ENCODE assay signal across 26 mouse cellular contexts in genomic region chr15:87290987-87291529, GRCm38 (mm10).
"Had no signal": no experiment of that assay in that cellular context is flagged by ENCODE, and none has a peak within 500 bp of the region (broad histone marks: within the 10 kb centered on the region; RNA-seq: fewer than 3 reads in every experiment).

No protein-coding gene starts in this region.

- H3K4me3 ChIP-seq: gastrocnemius, adult 2 months; heart, embryonic 10.5 days; heart, embryonic 12.5 days; hindbrain, embryonic 10.5 days; hindbrain, embryonic 12.5 days; intestine, embryonic 15.5 days; layer of hippocampus, adult 2 months; left cerebral cortex, adult 2 months; limb, embryonic 10.5 days; limb, embryonic 12.5 days; liver, embryonic 13.5 days; liver, embryonic 15.5 days had no signal

- H3K9ac ChIP-seq: heart, embryonic 12.5 days; hindbrain, embryonic 12.5 days; hindbrain, embryonic 14.5 days; intestine, embryonic 15.5 days; limb, embryonic 12.5 days; liver, embryonic 13.5 days; liver, embryonic 15.5 days; liver, postnatal 0 days had no signal

- H3K27me3 ChIP-seq: heart, embryonic 12.5 days; hindbrain, embryonic 12.5 days; intestine, embryonic 15.5 days; limb, embryonic 12.5 days; liver, embryonic 13.5 days; liver, embryonic 15.5 days had no signal

- H3K36me3 ChIP-seq: heart, embryonic 10.5 days; heart, embryonic 12.5 days; hindbrain, embryonic 10.5 days; hindbrain, embryonic 12.5 days; intestine, embryonic 15.5 days; limb, embryonic 10.5 days; limb, embryonic 12.5 days; liver, embryonic 13.5 days; liver, embryonic 15.5 days had no signal

- H3K4me2 ChIP-seq: heart, embryonic 12.5 days; hindbrain, embryonic 12.5 days; hindbrain, embryonic 14.5 days; intestine, embryonic 15.5 days; limb, embryonic 12.5 days; liver, embryonic 11.5 days; liver, embryonic 13.5 days; liver, embryonic 15.5 days had no signal

- DNase-seq: gastrocnemius, adult 2 months; gastrocnemius, postnatal 10 days; gastrocnemius, postnatal 25 days; heart, postnatal 10 days; heart, postnatal 4 days; kidney, adult 18-20 months; kidney, adult 8-10 months; kidney, postnatal 25 days; liver; liver, embryonic 13.5 days; liver, postnatal 0 days had no signal

- H3K9me3 ChIP-seq: heart, embryonic 10.5 days; hindbrain, embryonic 10.5 days; hindbrain, embryonic 12.5 days; intestine, embryonic 15.5 days; limb, embryonic 10.5 days; liver, embryonic 15.5 days had no signal

- ATAC-seq: hindbrain, embryonic 16.5 days; inflammation-experienced regulatory T-cells, adult 6 months; intestine, embryonic 15.5 days; intestine, postnatal 0 days; liver, postnatal 0 days had no signal

- H3K4me1 ChIP-seq: heart, embryonic 10.5 days; heart, embryonic 12.5 days; hindbrain, embryonic 12.5 days; intestine, embryonic 15.5 days; limb, embryonic 10.5 days; limb, embryonic 12.5 days; liver, embryonic 13.5 days; liver, embryonic 15.5 days had no signal

- H3K27ac ChIP-seq: gastrocnemius, adult 2 months; heart, embryonic 10.5 days; hindbrain, embryonic 10.5 days; hindbrain, embryonic 12.5 days; hindbrain, embryonic 14.5 days; intestine, embryonic 15.5 days; layer of hippocampus, adult 2 months; left cerebral cortex, adult 2 months; limb, embryonic 10.5 days; limb, embryonic 12.5 days; liver, embryonic 13.5 days; liver, embryonic 15.5 days had no signal
